Mouse (Mus musculus) ES-Bruce4 (cell line): ENCODE data around the gene Tert.

Source experiments
- CTCF ChIP-seq: IDR thresholded peaks from one replicate; pipeline ENCODE4 v1.8.1; 2011; ENCODE audit warnings: low read depth, low read length
- EP300 ChIP-seq: IDR thresholded peaks from 2 replicates; pipeline ENCODE4 v1.6.1; 2011; ENCODE audit warnings: low read depth, low read length; ENCODE audit not compliant: insufficient read depth
- POLR2A ChIP-seq: IDR thresholded peaks from one replicate; pipeline ENCODE4 v1.8.1; 2011; ENCODE audit warnings: low read length; ENCODE audit not compliant: insufficient read depth

DNA sequence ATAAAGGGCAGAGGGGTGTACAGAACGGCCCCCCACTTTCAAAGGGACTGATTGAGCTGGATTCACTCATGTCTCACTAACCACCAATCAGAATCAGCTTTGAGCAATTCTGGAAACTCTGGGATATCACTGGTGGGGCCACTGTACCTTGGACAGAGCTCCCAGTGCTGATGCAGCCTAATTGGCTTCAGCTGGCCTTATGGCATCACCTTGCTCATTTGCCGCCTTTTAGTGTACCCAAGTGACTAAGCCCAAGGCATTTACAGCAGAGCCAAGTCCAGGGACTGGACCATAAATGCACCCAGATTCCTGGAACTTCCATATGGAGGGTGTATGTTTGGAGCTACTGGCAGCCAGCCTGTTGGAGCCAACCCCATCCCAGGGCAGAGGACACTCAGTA, 32.2 kb downstream of the Tert start:
- no peak for TF ChIP-seq POLR2A
- no peak for TF ChIP-seq CTCF
- TF ChIP-seq EP300: no peak
